Mouse (Mus musculus) hindbrain, embryonic 15.5 days (tissue): ENCODE measurements around the gene Ankrd44. TPM values are rescaled to one million over a fixed set of nuclear protein-coding genes. Genes with fewer than 3 reads are reported as not detected.

ENCODE experiments used
- ATAC-seq: fragments of 200-750 bp; cut with Nextera tagmentation; 2 replicates; pipeline ENCODE4 v1.8.0; 2017; ENCODE audit warnings: low read depth, moderate number of reproducible peaks, moderate TSS enrichment; ENCODE audit not compliant: low FRiP score
- H3K27ac ChIP-seq: fragments of 300-500 bp; sonication (generic); replicated peaks from 2 replicates; pipeline ENCODE4 v1.5.1; 2015; ENCODE audit warnings: mild to moderate bottlenecking, inconsistent platforms
- H3K27me3 ChIP-seq: fragments of 300-500 bp; sonication (generic); 2 replicates; pipeline ENCODE4 v1.6.1; 2015; ENCODE audit warnings: control low read depth, inconsistent platforms
- H3K36me3 ChIP-seq: fragments of 300-500 bp; sonication (generic); 2 replicates; pipeline ENCODE4 v1.6.1; 2015; ENCODE audit warnings: control low read depth, inconsistent platforms
- H3K4me1 ChIP-seq: fragments of 300-500 bp; sonication (generic); replicated peaks from 2 replicates; pipeline ENCODE4 v1.6.1; 2015; ENCODE audit warnings: control low read depth, inconsistent platforms
- H3K4me2 ChIP-seq: fragments of 300-500 bp; sonication (generic); 2 replicates; pipeline ENCODE4 v1.6.1; 2015; ENCODE audit warnings: moderate library complexity, mild to moderate bottlenecking, inconsistent platforms
- H3K4me3 ChIP-seq: fragments of 300-500 bp; sonication (generic); 2 replicates; pipeline ENCODE4 v1.5.1; 2015; ENCODE audit warnings: mild to moderate bottlenecking, inconsistent platforms
- H3K9ac ChIP-seq: fragments of 300-500 bp; sonication (generic); 2 replicates; pipeline ENCODE4 v1.6.1; 2015; ENCODE audit warnings: inconsistent platforms
- H3K9me3 ChIP-seq: fragments of 300-500 bp; sonication (generic); 2 replicates; pipeline ENCODE4 v1.6.1; 2016; ENCODE audit warnings: control low read depth, inconsistent platforms
- WGBS: fragments of 180-500 bp; shearing (Covaris S2); methylation state at CpG from one replicate; pipeline ENCODE4 v1.1.7; 2015; 5-methylcytosine and 5-hydroxymethylcytosine counted together
- polyA plus RNA-seq: library from polyadenylated mRNA; unstranded; fragments of >200 nt; fragmentation: Nextera tagmentation; extraction: Ambion mirVana; gene quantifications from 2 replicates; pipeline ENCODE4 v1.2.1, GENCODE M21; 2015

Gene Ankrd44
- polyA plus RNA-seq, 1 experiment from 2014 or later = 21.1 TPM

DNA sequence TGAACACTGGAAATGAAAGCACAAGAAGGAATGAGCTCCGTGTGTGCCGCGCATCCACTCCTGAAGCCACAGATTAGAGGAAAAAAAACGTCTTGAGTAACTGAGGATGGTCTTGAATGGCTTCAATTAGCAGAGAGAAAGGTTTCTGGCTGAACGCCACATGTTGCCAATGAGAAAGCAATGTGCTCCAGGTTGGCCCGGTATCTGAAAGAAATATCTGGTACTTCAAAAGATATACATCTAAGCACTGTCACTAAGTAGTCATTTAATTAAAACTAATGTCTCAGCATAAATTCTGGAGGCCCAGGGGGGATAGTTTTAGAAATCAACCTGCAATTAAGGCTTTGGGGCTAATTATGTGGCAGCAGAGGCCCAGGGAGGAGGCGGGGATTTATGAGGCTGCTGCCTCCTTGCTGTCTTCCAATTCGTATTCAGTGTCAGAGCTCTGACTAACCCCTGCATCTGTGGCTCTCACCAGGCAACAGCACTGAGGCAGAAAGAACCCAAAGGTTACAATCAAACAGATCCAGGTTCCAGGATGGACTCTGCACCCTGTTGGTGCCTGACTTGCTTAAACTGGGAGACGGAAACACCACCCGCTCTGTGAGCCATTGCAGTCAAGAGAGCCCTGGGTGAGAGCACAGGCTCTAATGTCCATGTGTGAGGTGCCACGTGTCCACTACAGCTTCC, 72.7 kb downstream of the Ankrd44 start:
- Histone ChIP-seq H3K4me1 (peaks cover 13% of the 10 kb centered on the region), H3K9me3 (no peaks in the 10 kb centered on the region), H3K4me3 (no peak overlapping the region), H3K36me3 (no peaks in the 10 kb centered on the region), H3K27ac (no peak overlapping the region), H3K4me2 (no peak overlapping the region), H3K27me3 (no peaks in the 10 kb centered on the region), H3K9ac (no peak overlapping the region)
- ATAC-seq = 0 out of 2 replicates have a peak, but pooled peaks have one; percentile 40
- WGBS = 48% methylated on average over 11 of the region's 11 CpGs

DNA sequence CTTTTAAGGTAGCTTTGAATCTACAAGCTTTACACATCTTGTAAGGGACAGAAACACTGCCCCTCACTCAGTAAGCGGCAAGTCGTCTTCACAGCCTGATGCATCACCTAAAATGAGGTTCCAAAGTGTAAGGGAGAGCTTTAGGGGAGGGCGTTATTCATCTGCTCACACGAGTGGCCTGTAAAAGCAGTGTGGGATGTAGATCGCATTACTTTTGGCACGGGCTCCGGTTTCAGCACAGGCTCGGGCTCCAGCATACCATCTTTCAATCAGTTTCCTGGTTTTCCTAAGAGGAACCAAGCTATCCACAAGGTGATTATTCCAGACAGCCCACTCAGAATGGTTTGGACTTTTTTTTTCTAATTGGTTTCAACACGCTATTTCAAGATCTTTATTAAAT, 74.6 kb downstream of the Ankrd44 start:
- no peaks in the 10 kb centered on the region for H3K27me3 ChIP-seq
- no peaks in the 10 kb centered on the region for H3K36me3 ChIP-seq
- 82% methylated on average over 9 of the region's 9 CpGs for WGBS
- H3K4me2 ChIP-seq = no peak overlapping the region
- H3K4me1 ChIP-seq = peaks cover 13% of the 10 kb centered on the region
- H3K4me3 ChIP-seq = no peak overlapping the region
- no peak overlapping the region for H3K27ac ChIP-seq
- ATAC-seq = no peak
- no peak overlapping the region for H3K9ac ChIP-seq
- no peaks in the 10 kb centered on the region for H3K9me3 ChIP-seq

DNA sequence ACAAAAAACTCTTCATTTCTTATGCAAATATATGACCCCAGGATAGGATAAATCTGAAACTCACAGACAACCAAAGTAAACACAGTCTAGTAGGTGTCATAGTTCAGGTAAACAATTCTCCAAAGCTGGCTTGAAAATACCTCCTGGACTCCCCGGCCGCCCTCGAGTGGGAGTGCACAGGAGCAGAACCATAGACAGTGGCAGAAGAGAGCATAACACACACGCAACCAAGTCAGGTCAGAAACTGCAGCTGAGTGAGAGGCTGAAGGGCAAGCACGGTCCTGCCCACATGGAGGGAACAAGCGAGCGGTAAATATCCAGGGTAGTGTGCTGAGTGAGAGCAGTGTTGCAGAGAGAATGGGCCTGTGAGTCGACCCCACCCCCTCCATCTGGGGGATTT, 76.1 kb downstream of the Ankrd44 start:
- no peaks in the 10 kb centered on the region for H3K9me3 ChIP-seq
- ATAC-seq = 0 out of 2 replicates have a peak, but pooled peaks have one; percentile 16

DNA sequence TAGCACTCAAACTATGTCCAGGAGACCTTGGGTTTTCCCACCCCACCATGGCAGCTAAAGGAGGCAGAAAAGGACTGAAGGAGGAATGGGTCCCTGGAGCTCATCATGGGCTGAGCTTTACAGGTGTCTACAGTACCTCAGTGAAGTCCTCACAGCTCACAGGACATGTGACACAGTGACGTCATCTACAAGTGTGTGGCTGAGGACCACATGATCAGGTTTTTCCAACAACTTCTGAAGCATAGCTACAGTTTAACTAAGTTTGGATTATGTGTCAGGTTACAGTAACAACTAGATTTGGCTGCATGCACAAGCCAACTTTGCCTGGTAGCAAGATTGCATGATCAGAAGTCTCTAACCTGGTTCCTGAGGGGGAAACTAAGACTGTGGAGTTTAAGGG, 78.9 kb downstream of the Ankrd44 start:
- Histone ChIP-seq H3K4me2 (no peak overlapping the region), H3K27ac (no peak overlapping the region), H3K36me3 (no peaks in the 10 kb centered on the region), H3K27me3 (no peaks in the 10 kb centered on the region), H3K9me3 (no peaks in the 10 kb centered on the region), H3K9ac (no peak overlapping the region), H3K4me1 (0 out of 2 replicates have a peak, but pooled peaks cover 4% of the 10 kb centered on the region), H3K4me3 (no peak overlapping the region)
- 96% methylated on average over 1 of the region's 1 CpGs for WGBS
- ATAC-seq = no peak

More for the DNA sequence above, 76.1 kb downstream of the Ankrd44 start:
- H3K4me3 ChIP-seq = no peak overlapping the region
- no peak overlapping the region for H3K9ac ChIP-seq
- WGBS = 65% methylated on average over 8 of the region's 8 CpGs
- H3K36me3 ChIP-seq = no peaks in the 10 kb centered on the region
- H3K27me3 ChIP-seq = no peaks in the 10 kb centered on the region
- no peak overlapping the region for H3K27ac ChIP-seq
- peaks cover 13% of the 10 kb centered on the region for H3K4me1 ChIP-seq
- H3K4me2 ChIP-seq = no peak overlapping the region

DNA sequence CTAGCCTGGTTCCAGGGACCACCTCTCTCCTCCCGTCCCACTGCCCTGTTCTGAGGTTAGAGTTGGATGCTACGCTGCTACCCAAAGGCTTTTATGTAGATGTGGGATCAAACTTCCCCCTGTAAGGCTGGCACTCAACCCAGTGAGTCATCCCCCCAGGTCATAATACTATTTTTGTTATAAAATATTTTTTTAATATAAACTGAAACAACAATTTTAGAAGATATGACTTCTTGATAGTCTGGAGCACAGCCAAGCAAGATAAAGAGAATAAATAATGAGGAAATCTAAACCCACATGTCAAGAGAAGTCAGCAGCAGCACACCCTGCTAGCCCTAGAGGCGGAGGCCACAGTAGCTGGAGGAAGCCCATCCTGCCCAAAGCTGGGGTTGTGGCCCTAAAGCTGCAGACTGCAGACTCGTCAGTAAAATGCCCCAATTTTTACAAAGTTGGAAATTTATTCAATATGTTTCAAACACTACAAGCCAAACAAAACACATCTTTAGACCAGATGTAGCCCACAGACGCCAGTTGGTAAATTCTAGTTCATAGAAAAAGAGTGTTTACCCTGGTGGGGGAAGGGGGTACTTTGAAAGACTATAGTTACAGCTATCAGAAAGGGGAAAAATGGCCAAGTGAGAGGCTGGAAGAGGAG, 79.7 kb downstream of the Ankrd44 start:
- WGBS = 81% methylated on average over 5 of the region's 5 CpGs
- 0 out of 2 replicates have a peak, but pooled peaks cover 1% of the 10 kb centered on the region for H3K4me1 ChIP-seq
- H3K4me3 ChIP-seq = no peak overlapping the region
- no peak overlapping the region for H3K4me2 ChIP-seq
- H3K27me3 ChIP-seq = no peaks in the 10 kb centered on the region
- no peak overlapping the region for H3K27ac ChIP-seq
- no peaks in the 10 kb centered on the region for H3K36me3 ChIP-seq
- no peak overlapping the region for H3K9ac ChIP-seq
- no peaks in the 10 kb centered on the region for H3K9me3 ChIP-seq
- no peak for ATAC-seq

DNA sequence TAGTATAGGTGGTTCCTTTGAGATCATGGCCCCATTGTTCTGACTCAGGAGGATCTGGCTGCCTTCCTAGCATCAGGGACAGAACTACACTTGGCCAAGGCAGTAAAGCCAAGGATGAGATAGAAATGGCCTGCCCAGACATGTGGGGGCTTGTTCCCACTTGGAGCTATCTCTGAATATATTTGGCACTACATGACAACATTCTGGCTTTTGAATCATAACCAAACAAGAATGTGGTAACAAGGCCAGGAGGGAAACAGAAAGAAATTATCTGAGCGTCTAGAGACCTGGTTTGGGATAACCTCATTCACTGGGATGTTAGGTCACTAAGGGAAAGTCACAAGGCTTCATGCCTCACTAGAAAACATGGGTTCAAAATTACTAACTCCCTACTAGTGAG, 81.8 kb downstream of the Ankrd44 start:
- no peaks in the 10 kb centered on the region for H3K4me1 ChIP-seq
- H3K9ac ChIP-seq = no peak overlapping the region
- no peak overlapping the region for H3K4me3 ChIP-seq
- H3K27me3 ChIP-seq = no peaks in the 10 kb centered on the region
- no peak overlapping the region for H3K4me2 ChIP-seq
- 87% methylated on average over 1 of the region's 1 CpGs for WGBS
- H3K36me3 ChIP-seq = no peaks in the 10 kb centered on the region
- no peak for ATAC-seq
- no peaks in the 10 kb centered on the region for H3K9me3 ChIP-seq
- no peak overlapping the region for H3K27ac ChIP-seq

DNA sequence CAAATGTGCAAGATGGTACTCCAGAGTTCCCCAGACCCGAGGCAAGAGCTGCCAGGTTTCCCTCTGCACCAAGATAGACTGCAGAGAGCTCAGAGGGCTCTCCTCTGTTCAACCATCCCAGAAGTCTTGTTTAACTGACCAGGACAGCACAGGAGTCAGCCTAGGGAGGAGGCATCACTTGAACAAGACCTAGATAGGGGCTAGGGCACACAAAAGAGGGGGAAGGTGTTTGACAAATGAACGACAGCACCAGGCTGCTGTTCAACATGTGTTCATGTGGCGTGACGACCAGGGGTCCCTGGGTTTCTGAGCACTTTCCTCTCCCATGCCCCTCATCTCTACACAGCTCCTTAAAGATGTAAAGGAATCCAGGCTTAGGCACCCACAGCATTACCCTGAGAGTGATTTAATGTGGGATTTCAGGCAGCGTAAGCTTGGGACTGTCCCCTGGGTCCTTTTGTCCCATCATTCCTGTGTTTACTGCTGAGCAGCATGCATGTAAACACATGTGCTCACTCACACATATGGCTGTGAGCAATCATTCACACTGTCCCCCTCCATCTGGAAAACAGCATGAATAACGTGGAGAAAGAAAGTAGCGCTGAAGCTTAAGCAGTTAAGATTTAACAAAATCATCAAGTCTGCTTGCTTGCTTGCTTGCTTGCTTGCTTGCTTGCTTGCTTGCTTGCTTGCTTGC, 83.3 kb downstream of the Ankrd44 start:
- 73% methylated on average over 7 of the region's 7 CpGs for WGBS
- Histone ChIP-seq H3K27ac (no peak overlapping the region), H3K4me1 (no peaks in the 10 kb centered on the region), H3K9me3 (no peaks in the 10 kb centered on the region), H3K9ac (no peak overlapping the region), H3K27me3 (no peaks in the 10 kb centered on the region), H3K4me2 (no peak overlapping the region), H3K4me3 (no peak overlapping the region), H3K36me3 (no peaks in the 10 kb centered on the region)
- no peak for ATAC-seq

DNA sequence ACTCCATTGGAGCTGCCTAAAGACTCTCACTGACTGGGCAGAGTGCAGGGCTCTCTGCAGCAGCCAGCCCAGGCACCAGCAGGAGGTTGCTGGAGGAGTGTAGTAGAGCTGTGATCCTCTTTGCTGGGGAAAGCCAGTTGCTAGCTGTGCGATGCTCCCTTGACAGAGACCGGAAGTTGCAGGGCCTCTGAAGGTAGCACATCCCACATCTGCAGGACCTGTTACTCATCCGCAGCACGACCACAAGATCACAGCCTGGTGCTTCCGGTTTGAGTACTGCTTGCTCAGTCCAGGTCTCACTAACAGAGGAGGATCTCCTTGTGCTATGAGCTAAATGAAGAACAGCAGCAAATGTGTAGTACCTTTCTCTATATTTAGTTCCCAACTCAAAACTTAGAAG, 84.4 kb downstream of the Ankrd44 start:
- Histone ChIP-seq H3K4me1 (no peaks in the 10 kb centered on the region), H3K4me2 (no peak overlapping the region), H3K27me3 (no peaks in the 10 kb centered on the region), H3K36me3 (no peaks in the 10 kb centered on the region), H3K9me3 (no peaks in the 10 kb centered on the region), H3K9ac (no peak overlapping the region), H3K4me3 (no peak overlapping the region), H3K27ac (no peak overlapping the region)
- WGBS = 62% methylated on average over 5 of the region's 5 CpGs
- ATAC-seq = no peak

DNA sequence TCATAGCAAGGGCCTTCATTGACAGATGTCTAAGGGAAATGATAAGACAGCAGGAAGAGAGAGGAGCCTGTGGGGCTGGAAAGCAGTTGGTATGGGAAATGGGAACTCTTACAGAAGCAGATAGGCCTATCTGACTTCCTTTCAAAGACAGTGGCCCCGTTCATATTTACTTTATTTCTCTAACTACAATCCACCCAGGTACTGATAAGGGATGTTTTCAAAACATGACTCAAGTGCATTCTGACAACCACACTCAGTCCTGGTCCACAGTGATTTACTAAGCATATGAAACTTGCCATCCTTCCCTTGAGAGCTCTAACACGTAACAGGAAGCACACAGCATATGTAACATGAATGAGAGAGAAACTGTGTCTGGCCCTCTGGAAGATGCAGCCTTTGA, 86.1 kb downstream of the Ankrd44 start:
- Histone ChIP-seq H3K36me3 (no peaks in the 10 kb centered on the region), H3K4me2 (no peak overlapping the region), H3K4me1 (no peaks in the 10 kb centered on the region), H3K9me3 (no peaks in the 10 kb centered on the region), H3K27me3 (no peaks in the 10 kb centered on the region), H3K27ac (no peak overlapping the region), H3K9ac (no peak overlapping the region), H3K4me3 (no peak overlapping the region)
- no peak for ATAC-seq
- 79% methylated on average over 2 of the region's 2 CpGs for WGBS

DNA sequence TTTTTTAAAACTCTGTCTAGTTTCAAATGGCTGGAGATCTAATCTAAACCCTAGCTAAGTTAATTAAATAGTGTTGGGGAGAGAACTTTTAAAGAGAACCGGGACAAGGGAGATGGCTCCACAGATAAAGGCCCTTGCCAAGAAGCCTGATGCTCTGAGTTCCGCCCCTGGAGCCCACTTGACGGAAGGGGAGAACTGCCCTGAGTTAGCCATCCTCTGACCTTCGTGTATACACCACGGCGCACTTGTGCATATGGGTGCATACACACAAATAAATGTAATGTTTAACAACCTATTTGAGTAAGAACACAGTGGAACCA, 87.7 kb downstream of the Ankrd44 start:
- no peaks in the 10 kb centered on the region for H3K4me1 ChIP-seq
- ATAC-seq = no peak
- H3K4me3 ChIP-seq = no peak overlapping the region
- H3K9ac ChIP-seq = no peak overlapping the region
- H3K27ac ChIP-seq = no peak overlapping the region
- no peaks in the 10 kb centered on the region for H3K36me3 ChIP-seq
- no peaks in the 10 kb centered on the region for H3K27me3 ChIP-seq
- H3K4me2 ChIP-seq = no peak overlapping the region
- WGBS = 85% methylated on average over 6 of the region's 6 CpGs
- no peaks in the 10 kb centered on the region for H3K9me3 ChIP-seq

DNA sequence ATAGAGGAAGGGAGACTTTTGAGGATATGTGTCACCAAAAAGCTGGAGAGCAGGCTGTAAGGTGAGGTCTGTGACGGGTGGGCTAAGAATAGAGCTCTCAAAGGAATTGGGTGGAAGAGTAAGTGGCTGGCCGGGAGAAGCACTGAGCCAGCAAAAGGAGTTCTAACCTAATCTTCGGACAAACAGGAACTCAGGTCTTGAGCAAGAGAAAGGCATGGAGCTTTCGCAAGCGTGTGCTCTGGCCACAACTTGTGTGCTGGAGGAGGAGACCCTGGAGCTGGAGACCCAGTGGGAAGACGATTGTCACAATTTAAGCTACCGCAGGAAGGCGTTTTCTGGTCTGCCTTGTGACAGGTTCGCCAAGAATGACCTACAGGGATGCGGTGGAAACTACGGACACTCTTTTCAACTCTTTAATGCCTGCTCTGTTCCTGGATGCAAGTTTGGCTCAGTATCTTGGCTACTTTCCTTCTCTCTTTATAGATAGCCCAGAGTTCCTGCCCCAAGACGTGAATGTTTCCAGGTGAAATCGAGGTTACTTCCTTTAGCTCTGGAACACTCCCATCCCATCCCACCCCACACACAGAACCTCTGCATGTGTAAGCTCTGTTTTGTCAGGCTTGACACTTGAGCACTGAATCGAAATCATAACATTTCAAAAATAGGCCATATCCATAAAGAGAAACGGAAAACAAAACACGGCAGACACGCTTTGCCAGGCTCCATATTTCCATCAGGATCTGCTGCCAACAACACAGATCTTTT, 88.3 kb downstream of the Ankrd44 start:
- no peak for ATAC-seq
- H3K4me1 ChIP-seq = no peaks in the 10 kb centered on the region
- H3K9ac ChIP-seq = no peak overlapping the region
- H3K36me3 ChIP-seq = no peaks in the 10 kb centered on the region
- no peak overlapping the region for H3K27ac ChIP-seq
- H3K27me3 ChIP-seq = no peaks in the 10 kb centered on the region
- no peak overlapping the region for H3K4me2 ChIP-seq
- H3K4me3 ChIP-seq = no peak overlapping the region
- H3K9me3 ChIP-seq = no peaks in the 10 kb centered on the region
- WGBS = 92% methylated on average over 17 of the region's 17 CpGs

DNA sequence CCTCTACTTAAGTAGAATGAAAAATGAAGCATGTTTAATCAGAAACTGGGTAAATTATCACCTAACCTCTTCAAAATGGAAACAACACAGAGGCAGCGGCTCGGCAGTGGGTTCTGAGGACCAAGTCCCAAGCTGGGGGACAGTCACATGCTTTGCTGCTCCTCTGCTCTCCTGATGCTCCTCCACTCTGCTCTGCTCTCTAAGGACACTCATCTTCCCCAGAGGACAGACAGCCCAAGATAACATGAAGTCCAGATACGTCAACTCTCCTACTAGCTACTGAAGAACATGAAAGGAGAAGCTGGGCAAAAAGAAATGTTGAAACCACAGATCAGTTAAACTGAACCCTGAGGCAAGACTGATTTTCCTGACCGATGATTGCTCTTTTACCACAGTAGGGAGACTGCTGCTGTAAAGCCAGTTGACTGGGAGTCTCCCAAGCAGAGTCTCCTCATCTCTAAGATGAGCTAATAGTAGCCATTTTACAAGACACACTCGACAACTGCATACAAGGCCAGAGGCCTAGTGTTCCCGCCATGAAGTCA, 90.5 kb downstream of the Ankrd44 start:
- Histone ChIP-seq H3K4me1 (no peaks in the 10 kb centered on the region), H3K36me3 (no peaks in the 10 kb centered on the region), H3K27me3 (no peaks in the 10 kb centered on the region), H3K4me2 (no peak overlapping the region), H3K27ac (no peak overlapping the region), H3K9me3 (no peaks in the 10 kb centered on the region), H3K4me3 (no peak overlapping the region), H3K9ac (no peak overlapping the region)
- ATAC-seq = no peak
- 85% methylated on average over 6 of the region's 6 CpGs for WGBS
